Mouse (Mus musculus) liver, adult (tissue): ENCODE measurements around the gene Sdha.

Experiments
- GATA4 ChIP-seq: IDR thresholded peaks from 2 replicates; pipeline ENCODE4 v1.6.1; 2014; ENCODE audit warnings: mild to moderate bottlenecking, low read length; ENCODE audit not compliant: insufficient replicate concordance

Gene Sdha

DNA sequence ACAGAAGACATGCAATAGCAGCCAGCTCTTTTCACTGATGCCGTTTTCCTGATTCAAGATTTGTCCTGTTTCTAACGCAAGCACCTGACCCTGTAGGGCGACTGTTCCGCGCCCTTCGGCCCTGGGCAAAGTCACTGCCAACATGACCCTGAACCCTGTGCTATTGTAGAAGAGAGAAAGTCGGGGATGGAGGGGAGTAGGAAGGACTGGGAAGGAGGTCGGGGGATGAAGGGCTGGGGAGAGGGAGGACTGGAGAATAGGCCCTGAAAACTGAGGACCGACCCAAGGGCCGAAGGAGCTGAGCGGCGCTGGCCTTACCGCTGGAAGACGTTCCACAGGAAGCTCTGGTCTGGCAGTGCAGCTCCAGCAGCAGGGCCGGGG, 33.3 kb downstream of the Sdha start:
- no peak for TF ChIP-seq GATA4

DNA sequence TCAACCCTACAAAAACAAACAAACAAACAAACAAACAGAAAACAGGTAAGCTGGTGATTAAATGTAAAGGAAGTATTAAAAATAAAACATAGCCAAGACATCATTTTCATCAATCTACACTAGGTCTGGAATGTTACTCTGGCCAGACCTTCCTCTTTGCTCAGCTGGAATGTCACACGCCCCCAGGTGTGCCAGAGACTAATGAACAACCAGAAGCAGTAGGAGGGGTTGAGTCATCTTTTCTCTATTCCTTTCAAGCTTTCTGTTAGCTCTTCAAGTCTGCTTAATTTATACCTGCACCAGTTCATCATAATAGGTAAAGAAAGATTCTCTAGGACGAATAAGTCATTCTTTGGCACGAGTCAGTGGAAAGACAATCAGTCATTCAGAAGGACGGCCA, 33.7 kb downstream of the Sdha start:
- TF ChIP-seq GATA4 = no peak

DNA sequence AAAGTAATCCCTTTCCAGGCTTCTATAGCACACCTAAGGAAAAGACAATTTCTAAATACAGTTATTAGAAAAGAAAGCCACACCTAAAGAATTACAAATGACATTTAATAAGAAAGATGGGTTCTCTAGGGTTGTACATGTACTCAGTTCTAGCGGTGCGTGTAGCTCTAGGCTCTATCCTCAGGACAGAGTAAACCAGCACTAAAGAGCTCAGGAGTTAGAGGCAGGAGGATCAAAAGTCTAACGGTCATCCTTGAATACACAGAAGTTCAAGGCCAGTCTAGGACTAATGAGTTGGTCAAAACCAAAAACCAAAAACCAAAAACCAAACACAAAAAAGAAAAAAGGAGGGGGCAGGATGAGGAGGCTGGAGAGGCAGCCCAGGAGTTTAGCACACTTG, 35.5 kb downstream of the Sdha start:
- no peak for TF ChIP-seq GATA4

DNA sequence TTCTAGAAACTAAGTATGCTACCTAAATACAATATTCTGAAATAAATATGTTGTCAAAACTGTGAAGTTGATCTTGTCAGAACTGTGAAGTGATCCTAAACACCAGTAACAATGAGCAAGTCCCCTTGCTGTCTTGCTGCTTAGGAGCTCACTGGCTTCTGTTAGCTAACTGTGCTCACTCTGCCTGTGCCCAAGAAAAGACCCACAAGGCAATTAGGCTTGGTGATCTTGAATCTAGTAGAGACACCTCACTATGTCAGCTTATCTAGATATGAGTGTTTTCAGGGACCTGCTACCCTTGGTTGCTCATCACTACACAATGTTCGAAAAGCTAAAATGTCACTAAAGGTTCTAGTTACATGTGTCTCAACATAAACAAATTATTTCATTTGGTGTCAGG, 44.3 kb downstream of the Sdha start:
- no peak for TF ChIP-seq GATA4

DNA sequence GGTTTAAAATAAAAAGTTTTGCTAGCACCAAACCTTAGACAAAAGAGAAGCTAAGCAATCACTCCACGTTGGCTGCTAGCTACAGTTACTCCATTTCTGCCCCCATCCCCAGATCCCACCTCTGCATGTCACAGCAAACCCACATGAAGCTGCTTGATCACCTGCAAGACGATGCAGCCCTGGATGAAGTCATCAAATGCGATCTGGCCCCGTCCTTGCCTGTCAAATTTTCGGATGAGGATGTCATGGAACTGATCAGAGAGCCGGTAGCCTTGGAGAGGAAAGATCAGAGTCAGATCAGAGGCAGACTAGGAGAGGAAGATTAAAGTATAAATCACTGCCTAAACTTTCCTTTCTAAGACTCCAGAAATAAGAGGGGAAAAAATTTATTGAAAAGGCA, 44.7 kb downstream of the Sdha start:
- TF ChIP-seq GATA4 = no peak

DNA sequence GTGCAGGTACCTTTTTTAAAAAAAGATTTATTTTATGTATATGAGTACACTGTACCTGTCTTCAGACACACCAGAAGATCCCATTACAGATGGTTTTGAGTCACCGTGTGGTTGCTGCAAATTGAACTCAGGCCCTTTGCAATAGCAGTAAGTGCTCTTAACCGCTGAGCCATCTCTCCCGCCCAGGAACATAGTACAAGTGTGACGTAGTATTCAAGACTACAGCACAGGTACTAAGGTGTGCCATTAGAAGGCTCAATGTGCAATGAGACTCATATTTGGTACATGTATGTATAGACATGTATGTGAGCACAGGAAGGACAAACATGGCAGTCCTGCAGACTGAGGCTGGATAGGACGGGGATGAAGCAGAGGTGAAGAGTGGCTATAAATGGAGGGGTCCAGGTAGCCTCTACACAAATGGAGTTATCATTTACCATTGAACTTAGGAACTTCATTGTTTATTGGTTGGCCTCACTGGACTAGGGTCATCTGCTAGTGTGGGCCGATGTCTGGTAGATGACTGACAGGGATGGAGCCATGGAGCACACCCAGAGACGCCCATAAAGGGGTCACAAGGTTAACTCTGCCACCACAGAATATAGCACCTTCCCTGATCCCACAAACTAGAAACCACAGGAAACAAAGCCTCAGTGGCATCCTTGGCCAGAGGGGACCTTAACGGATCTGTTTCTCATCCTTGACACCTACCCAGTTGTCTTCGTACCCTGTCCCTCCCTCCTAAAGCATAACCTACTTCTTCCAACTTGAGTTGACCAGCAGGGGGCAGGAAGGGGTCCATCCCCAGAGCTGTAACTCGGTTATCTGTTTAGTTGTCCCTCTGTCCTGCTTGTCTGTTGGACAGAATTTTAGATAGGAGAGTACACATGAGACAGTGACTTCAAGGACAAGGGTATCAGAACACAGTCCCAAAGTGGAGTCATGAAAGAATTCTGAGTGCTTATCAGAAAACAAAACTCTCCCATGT, 47.7 kb downstream of the Sdha start:
- no peak for TF ChIP-seq GATA4

DNA sequence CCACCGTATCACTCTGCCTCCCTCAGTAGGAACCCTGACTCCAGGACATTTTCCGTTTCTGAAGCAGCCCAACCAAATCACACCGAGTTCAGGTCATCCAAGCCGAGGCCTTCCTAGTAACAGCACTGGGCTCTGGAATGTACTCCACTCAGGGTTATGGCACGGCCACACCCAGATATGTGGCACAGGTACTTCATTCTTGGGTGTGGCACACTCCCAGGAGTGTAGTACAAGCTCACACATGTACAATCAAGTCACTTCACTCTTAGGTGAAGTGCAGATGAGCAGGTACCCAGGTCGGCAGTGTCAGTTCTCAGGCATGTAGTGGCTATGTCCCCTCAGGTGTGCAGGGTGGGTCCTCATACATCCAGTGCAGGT, 48.5 kb downstream of the Sdha start:
- TF ChIP-seq GATA4 = no peak

DNA sequence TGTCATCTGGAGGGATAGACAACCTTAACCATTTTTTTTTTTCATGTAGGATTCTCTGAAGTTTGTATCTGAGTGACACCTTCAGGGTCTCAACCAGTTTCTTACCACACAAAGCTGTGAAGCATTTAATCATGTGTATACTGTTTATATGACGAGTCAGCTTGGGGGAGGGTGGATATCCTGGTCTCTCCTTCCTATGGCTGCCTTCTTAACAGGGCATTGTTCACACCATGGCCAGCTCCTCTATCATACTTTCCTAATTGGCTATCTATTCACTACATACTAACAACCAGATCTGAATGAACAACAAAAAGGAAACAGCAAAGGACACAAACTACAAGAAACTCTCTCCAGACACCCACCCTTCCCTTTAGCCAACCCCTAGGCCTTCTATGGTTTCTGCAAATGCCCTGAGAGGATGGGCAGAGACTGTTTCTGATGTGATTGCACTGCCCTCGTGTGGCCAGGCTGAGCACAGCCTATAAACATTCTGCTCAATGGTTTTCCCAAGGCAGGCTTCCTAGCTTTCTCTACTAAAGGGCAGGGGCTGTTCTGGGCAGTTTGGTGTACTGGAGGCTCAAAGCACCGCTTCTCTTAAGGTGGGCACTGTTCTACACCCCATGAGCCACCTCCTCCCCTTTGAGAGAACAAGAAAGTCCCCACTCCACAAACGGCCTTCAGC, 49.0 kb downstream of the Sdha start:
- TF ChIP-seq GATA4 = no peak

DNA sequence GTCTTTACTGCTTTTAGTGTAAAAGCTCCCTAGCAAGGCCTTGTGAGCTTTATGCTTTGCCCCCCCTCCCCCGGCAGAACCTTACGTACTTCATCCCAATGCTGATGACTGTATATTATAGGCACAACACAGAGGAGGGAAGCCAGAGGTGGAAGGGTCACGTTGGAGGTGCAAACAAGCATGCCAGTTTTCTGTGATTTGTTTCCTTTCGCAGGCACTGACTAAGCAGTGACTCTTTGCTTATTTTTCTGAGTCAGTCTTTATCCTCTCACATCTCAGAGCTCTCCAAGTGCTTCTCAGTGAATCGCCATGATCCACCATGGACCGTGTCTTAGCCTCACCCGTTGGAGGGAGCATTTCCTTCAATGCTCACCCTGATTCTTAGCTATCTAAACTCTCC, 53.7 kb downstream of the Sdha start:
- no peak for TF ChIP-seq GATA4

DNA sequence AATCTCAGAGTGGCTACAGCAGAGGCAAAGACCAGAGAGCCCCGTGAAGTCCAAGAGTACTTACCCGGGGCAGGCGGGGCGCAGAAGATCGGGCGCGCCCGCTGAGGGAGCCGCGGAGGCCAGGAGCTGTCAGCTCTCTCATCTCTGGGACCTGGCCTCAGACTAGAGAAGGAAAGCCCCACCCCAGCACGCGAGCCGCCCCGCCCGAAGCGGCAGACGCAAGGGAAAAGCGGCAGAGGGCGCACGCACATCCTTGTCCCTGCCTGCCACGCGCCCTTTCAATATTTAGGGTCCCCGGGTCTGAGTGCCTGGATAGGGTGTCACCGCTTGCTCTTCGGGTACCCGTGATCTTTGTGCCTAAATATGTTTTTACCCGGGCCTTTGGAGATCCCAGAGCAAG, 57.9 kb downstream of the Sdha start, which contains the start of gene Ahrr:
TSS of gene Ahrr (minus strand) at position 165 of the 400 bp plus-strand sequence.
- TF ChIP-seq GATA4 = no peak

DNA sequence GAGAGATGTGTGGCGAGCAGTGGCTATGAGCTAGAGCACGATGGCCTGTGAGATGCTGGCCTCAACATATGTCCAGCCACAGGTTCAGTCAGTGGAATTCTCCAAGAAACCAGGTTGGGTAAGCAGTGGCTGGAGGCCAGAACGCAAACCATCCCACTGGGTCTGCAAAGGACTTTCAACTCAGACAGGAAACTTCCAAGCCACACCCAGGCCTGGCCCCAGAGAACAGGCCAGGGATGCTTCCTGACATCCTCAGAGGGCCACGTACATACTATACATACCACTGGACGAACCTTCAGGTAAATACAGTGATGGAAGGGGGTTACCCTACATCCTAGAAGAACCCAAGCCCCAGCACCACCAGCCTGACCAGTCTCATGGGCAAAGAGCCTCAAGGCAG, 60.4 kb downstream of the Sdha start:
- no peak for TF ChIP-seq GATA4

DNA sequence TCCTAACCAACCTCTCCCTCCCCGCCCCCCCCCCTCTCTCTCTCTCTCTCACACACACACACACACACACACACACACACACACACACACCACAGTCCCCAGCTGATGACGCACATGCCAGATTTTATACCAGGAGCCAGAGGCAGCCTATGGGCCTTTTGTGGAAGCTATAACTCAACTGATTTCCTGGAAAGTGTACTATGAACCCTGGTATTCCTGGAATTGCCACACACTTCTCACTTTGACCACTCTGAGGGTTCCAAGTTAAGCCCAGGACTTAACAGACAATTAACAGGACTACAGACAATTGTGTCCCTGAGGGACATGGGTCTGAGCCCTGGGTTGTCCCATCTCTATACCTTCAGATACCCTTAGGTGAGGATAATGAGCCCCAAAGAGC, 67.8 kb downstream of the Sdha start:
- TF ChIP-seq GATA4 = no peak

DNA sequence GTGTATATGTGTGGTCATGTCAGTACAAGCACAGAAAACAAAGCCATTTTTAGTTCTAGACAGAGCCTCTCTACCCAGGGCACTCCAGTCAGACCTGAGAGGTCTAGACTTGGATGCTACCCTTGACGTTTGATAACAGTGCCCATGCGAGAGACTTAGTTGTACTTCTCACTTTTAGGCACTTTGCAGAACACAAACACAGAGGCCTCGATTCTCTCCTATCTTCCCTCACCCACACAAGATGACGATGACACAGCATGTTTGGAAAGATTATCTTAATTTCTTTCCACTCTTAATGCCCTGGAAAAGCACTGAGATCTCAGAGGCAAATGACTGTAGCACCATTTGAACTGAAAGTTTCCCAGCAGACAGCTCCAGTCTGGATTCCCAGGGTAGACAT, 74.4 kb downstream of the Sdha start:
- no peak for TF ChIP-seq GATA4
